Mouse (Mus musculus) ES-E14 (cell line): ENCODE results near the gene Myrfl. TPM values are rescaled to one million over a fixed set of nuclear protein-coding genes. Genes with fewer than 3 reads are reported as not detected.
A peak's percentile ranks its signal among the peaks of the same experiment; 100 is the strongest.

ENCODE experiments used
- DNase-seq: peaks from one replicate; pipeline ENCODE4 v3.0.0-alpha.2; 2013; ENCODE audit warnings: low read depth, low spot score
- H3K27ac ChIP-seq: 2 replicates; pipeline ENCODE4 v1.5.1; 2012; ENCODE audit warnings: low read depth, mild to moderate bottlenecking, low read length, moderate library complexity, mixed read lengths; ENCODE audit not compliant: poor library complexity, insufficient read depth, severe bottlenecking
- H3K36me3 ChIP-seq: 2 replicates; pipeline ENCODE4 v1.6.1; 2012; ENCODE audit warnings: mild to moderate bottlenecking, low read length, moderate library complexity, mixed read lengths; ENCODE audit not compliant: control insufficient read depth, poor library complexity, insufficient read depth, severe bottlenecking
- H3K4me1 ChIP-seq, 2 experiments: fragments of 150-350 bp in 1 of 2; sonication (generic) in 1 of 2; 2 replicates each; pipeline ENCODE4 v1.6.1; 2012; ENCODE audit warnings: low read length in 2 of 2, mild to moderate bottlenecking in 1 of 2, mixed read lengths in 1 of 2; ENCODE audit not compliant: control insufficient read depth in 2 of 2, insufficient read depth in 2 of 2, poor library complexity in 1 of 2
- H3K4me3 ChIP-seq, 2 experiments: fragments of 150-350 bp in 1 of 2; sonication (generic) in 1 of 2; 2 replicates each; pipeline ENCODE4 v1.5.1; 2012; ENCODE audit warnings: low read length in 2 of 2, low read depth in 1 of 2, mild to moderate bottlenecking in 1 of 2, mixed read lengths in 1 of 2; ENCODE audit not compliant: insufficient read depth in 1 of 2, poor library complexity in 1 of 2, severe bottlenecking in 1 of 2
- H3K9ac ChIP-seq: 2 replicates; pipeline ENCODE4 v1.6.1; 2012; ENCODE audit warnings: low read depth, mild to moderate bottlenecking, low read length, mixed read lengths; ENCODE audit not compliant: poor library complexity, insufficient read depth, severe bottlenecking
- H3K9me3 ChIP-seq: fragments of 150-350 bp; sonication (generic); 2 replicates; pipeline ENCODE4 v1.6.1; 2012; ENCODE audit warnings: low read depth, mild to moderate bottlenecking, low read length; ENCODE audit not compliant: control insufficient read depth, insufficient read depth
- CHD2 ChIP-seq: IDR thresholded peaks from 2 replicates; pipeline ENCODE4 v1.6.1; 2014; ENCODE audit warnings: mild to moderate bottlenecking, low read depth, low read length, inconsistent platforms
- HCFC1 ChIP-seq: IDR thresholded peaks from 2 replicates; pipeline ENCODE4 v1.6.1; 2012; ENCODE audit warnings: low read length, inconsistent platforms, borderline replicate concordance; ENCODE audit not compliant: insufficient read depth
- MAFK ChIP-seq: IDR thresholded peaks from 2 replicates; pipeline ENCODE4 v1.6.1; 2014; ENCODE audit warnings: mild to moderate bottlenecking, low read depth, low read length, inconsistent platforms; ENCODE audit not compliant: insufficient read depth
- ZC3H11A ChIP-seq: IDR thresholded peaks from 2 replicates; pipeline ENCODE4 v1.6.1; 2012; ENCODE audit warnings: low read depth, mild to moderate bottlenecking, inconsistent platforms, low read length, borderline replicate concordance
- ZNF384 ChIP-seq: IDR thresholded peaks from 2 replicates; pipeline ENCODE4 v1.6.1; 2012; ENCODE audit warnings: low read depth, low read length, inconsistent platforms
- in situ Hi-C, 2 experiments: fragments of 600-800 bp; cut with MboI; formaldehyde crosslinking; loops; one replicate each; pipeline ENCODE4 v1.15.1; 2025; ENCODE audit warnings: low sequenced_read_pairs in 2 of 2, inconsistent platforms in 1 of 2; ENCODE audit not compliant: unreplicated experiment in 2 of 2
- total RNA-seq: library from RNA; depleted of rRNA; stranded (reverse); fragments of 300-350 nt; gene quantifications from 2 replicates; pipeline ENCODE4 v1.2.3, GENCODE M21; 2012

The Myrfl gene
- total RNA-seq, 1 experiment = 0.13 TPM

DNA sequence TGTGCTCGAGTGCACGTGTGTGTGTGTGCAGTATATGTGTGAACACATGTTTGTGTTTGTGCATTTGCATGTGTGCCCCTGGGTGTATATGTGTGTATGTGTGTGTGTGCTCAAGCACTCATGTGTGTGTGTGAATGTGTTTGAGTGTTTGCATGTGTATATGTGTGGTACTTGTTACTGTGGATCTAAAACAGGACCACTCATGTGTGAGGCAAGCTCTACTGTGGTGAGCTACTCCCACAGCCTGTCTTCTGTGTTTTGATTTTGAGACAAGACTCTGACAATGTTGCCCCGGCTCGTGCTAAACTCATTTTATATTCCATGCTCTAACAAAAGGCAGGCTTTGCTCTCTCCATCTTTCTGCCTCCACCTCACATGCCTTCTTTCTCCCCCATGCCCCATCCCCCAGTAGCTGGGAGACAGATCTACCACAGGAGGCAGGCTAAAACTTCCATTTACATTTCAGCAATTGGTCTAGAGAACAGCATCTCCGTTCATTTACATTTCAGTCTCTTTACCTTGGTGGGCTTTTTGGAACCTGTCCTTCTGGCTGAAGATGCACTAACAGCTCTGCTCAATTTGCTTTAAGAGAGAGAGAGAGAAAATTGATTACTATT lies 94.4 kb downstream of the Myrfl start:
- TF ChIP-seq MAFK = no peak
- Histone ChIP-seq H3K9me3 (no peaks in the 10 kb centered on the region), H3K27ac (no peak overlapping the region), H3K36me3 (no peaks in the 10 kb centered on the region), H3K4me1 (peaks cover 0 to 7% of the 10 kb centered on the region in 2 experiments; a peak in 2 of 4 replicates), H3K4me3 (no peak overlapping the region), H3K9ac (no peak overlapping the region)
- DNase-seq = no peak
- in situ Hi-C loops = no loop called here

DNA sequence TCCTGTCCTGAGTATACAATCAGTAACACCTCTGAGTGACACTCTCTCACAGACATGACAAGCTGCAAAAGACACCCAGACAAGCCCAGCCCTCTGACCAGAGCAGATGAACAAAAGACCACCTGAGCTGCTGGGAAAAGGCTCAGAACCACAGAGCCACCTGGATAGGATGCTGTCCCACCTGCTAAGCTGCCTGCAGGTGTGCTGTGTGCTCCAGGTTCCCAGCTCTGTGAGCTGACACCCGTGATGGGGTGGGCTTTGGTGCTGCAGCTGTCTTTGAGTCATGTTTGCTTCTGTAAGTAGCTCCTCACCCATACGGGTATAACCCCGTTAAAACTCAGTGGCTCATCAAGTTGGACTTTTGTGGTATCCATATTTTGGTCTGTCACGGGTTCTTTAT lies 95.4 kb downstream of the Myrfl start:
- in situ Hi-C loops = no loop called here
- Histone ChIP-seq H3K4me1 (peaks cover 0 to 7% of the 10 kb centered on the region in 2 experiments; a peak in 2 of 4 replicates), H3K36me3 (no peaks in the 10 kb centered on the region), H3K27ac (no peak overlapping the region), H3K4me3 (no peak overlapping the region), H3K9me3 (no peaks in the 10 kb centered on the region), H3K9ac (no peak overlapping the region)
- no peak for DNase-seq
- TF ChIP-seq CHD2 = no peak
- no peak for TF ChIP-seq MAFK
- TF ChIP-seq HCFC1 = no peak
- TF ChIP-seq ZC3H11A = no peak
- TF ChIP-seq ZNF384 = no peak

DNA sequence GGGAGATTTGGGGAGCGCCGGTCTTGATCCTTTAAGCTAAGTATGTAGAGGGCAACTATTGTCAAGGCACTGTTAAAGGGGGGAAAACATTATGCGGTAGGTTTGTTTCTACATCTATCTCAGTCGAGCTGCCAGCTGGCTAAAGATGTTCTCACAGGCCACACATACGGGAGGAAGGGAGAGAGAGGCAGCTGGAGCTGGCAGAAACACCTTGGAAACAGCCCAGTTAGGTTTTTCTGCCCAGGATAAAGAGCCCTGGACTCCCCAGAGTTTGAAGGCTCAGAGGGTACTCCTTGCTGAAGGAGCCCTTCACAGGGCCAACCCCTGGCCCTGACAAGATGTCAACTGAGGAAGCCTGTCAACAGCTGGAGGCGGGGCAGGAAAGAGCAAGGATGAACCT lies 100.7 kb downstream of the Myrfl start:
- TF ChIP-seq ZNF384 (no peak), ZC3H11A (no peak), CHD2 (no peak), HCFC1 (no peak), MAFK (no peak)
- no peak overlapping the region for H3K4me3 ChIP-seq
- H3K9ac ChIP-seq = no peak overlapping the region
- H3K36me3 ChIP-seq = no peaks in the 10 kb centered on the region
- H3K27ac ChIP-seq = no peak overlapping the region
- H3K4me1 ChIP-seq = 0 out of 4 replicates have a peak, but pooled peaks cover 0 to 3% of the 10 kb centered on the region in 2 experiments
- in situ Hi-C loops = no loop called here
- H3K9me3 ChIP-seq = no peaks in the 10 kb centered on the region
- DNase-seq = no peak

DNA sequence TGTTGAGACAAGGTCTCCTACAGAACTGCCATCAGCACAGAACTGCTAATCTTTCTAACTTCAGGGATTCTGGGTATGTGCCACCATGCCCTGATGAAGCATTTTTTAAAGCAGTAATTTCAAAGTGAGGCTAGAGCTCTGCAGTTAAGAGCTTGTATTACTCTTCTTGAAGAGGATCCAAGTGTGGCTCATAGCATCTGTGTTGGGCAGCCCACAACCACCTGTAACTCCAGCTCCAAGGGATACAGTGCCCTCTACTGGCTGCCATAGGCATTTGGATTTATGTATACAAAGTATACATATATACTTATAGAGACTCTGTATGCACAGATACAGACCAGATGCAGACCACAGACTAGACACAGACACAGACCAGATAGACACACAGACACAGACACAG lies 107.6 kb downstream of the Myrfl start:
- Histone ChIP-seq H3K4me3 (no peak overlapping the region), H3K4me1 (peaks cover 0 to 3% of the 10 kb centered on the region in 2 experiments; a peak in 1 of 4 replicates), H3K36me3 (no peaks in the 10 kb centered on the region), H3K9ac (no peak overlapping the region), H3K27ac (no peak overlapping the region), H3K9me3 (no peaks in the 10 kb centered on the region)
- no peak for TF ChIP-seq ZNF384
- TF ChIP-seq ZC3H11A = peak; percentile 64; the same call in 1 of the 2 replicates
- in situ Hi-C loops = no loop called here
- DNase-seq = peak; percentile 63

DNA sequence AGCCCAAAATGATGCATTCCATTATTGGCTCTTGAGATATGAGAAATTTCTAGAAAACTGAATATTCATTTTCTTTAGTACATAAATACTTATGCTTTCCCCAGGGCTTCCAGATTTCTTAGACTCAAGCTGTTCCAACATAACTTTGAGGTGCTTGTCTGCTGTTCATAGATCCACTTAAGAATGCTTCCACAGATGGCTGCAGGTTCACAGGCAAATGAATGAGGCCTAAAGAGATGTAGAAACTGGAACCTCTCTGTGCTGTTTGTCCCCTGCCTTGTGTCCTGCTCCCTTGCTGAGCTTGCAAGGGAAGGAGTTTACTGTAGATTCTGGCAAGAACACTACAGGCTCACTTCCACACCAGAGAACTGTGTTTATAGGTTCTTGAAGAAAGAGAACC lies 108.3 kb downstream of the Myrfl start:
- in situ Hi-C loops = no loop called here
- no peak for TF ChIP-seq CHD2
- TF ChIP-seq HCFC1 = no peak
- TF ChIP-seq ZC3H11A = no peak
- TF ChIP-seq ZNF384 = no peak
- TF ChIP-seq MAFK = no peak
- Histone ChIP-seq H3K4me1 (peaks cover 0 to 3% of the 10 kb centered on the region in 2 experiments; a peak in 1 of 4 replicates), H3K36me3 (no peaks in the 10 kb centered on the region), H3K27ac (no peak overlapping the region), H3K9ac (no peak overlapping the region), H3K4me3 (no peak overlapping the region), H3K9me3 (no peaks in the 10 kb centered on the region)
- no peak for DNase-seq
